Mouse (Mus musculus) ES-Bruce4 (cell line): ENCODE measurements around the gene Rnls.

Experiments used
- CTCF ChIP-seq: IDR thresholded peaks from one replicate; pipeline ENCODE4 v1.8.1; 2011; ENCODE audit warnings: low read depth, low read length
- EP300 ChIP-seq: IDR thresholded peaks from 2 replicates; pipeline ENCODE4 v1.6.1; 2011; ENCODE audit warnings: low read depth, low read length; ENCODE audit not compliant: insufficient read depth
- POLR2A ChIP-seq: IDR thresholded peaks from one replicate; pipeline ENCODE4 v1.8.1; 2011; ENCODE audit warnings: low read length; ENCODE audit not compliant: insufficient read depth

DNA sequence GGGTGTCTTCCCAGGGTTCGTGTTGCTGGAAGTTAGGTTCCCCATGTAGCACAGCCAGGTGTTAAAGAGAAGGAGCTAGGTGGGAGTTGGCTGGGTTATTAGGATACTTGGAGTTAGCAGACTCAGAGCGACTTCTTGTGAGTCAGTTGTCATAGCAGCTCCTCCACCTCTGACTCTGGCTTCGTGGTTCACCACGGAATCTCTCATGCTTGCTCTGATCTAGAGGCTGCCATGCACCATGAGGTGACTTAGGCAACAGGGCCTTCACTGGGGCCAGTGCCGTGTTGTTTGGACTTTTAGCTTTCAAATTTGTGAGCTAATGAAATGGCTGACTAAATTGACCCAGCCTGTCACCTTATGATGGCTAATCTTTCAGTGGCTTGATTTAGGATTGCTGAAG lies 227.3 kb downstream of the Rnls start:
- no peak for TF ChIP-seq EP300
- TF ChIP-seq CTCF = no peak
- TF ChIP-seq POLR2A = no peak
